Mouse (Mus musculus) cortical plate, adult 2 months (tissue): ENCODE results near the gene Vwa2.

Experiments
- CTCF ChIP-seq: fragments of 200-500 bp; IDR thresholded peaks from 2 replicates; pipeline ENCODE4 v1.5.1; 2011; ENCODE audit warnings: mild to moderate bottlenecking, control low read depth, low read length; ENCODE audit not compliant: insufficient read depth; ENCODE audit errors: extremely low read depth
- POLR2A ChIP-seq: fragments of 200-500 bp; IDR thresholded peaks from 2 replicates; pipeline ENCODE4 v1.6.1; 2011; ENCODE audit warnings: mild to moderate bottlenecking, low read length, control low read depth; ENCODE audit not compliant: insufficient read depth; ENCODE audit errors: extremely low read depth

- TF ChIP-seq POLR2A (no peak), CTCF (no peak)
These were observed at the start of gene Vwa2 for GRCm38 (mm10) chr19:56873816-56874600.
